Mouse (Mus musculus) G1E (cell line): ENCODE results near the gene Qrich2.

Experiments used
- CTCF ChIP-seq: IDR thresholded peaks from 2 replicates; pipeline ENCODE4 v1.5.1; 2012; ENCODE audit warnings: low read depth, low read length, inconsistent platforms, mixed read lengths
- GATA1 ChIP-seq: IDR thresholded peaks from 2 replicates; pipeline ENCODE4 v1.6.1; 2012; ENCODE audit warnings: borderline replicate concordance, low read length, inconsistent platforms, mixed read lengths
- TAL1 ChIP-seq: conservative IDR thresholded peaks from 2 replicates; pipeline ENCODE4 v1.6.1; 2012; ENCODE audit warnings: low read depth, low read length, inconsistent platforms, mixed read lengths

- no peak for TF ChIP-seq GATA1
- no peak for TF ChIP-seq TAL1
- no peak for TF ChIP-seq CTCF
Observed at GRCm38 (mm10) chr11:116489771-116490231, 23.8 kb upstream of the Qrich2 start.
